Mouse (Mus musculus) embryonic facial prominence, embryonic 15.5 days (tissue): ENCODE data around the gene Plekhn1. TPM values are rescaled to one million over a fixed set of nuclear protein-coding genes. Genes with fewer than 3 reads are reported as not detected.

Experiments used
- ATAC-seq: fragments of 200-750 bp; cut with Nextera tagmentation; 2 replicates; pipeline ENCODE4 v1.8.0; 2017; ENCODE audit warnings: low read depth, moderate TSS enrichment; ENCODE audit not compliant: insufficient number of reproducible peaks, low FRiP score, low TSS enrichment
- H3K27ac ChIP-seq: fragments of 300-500 bp; sonication (generic); replicated peaks from 2 replicates; pipeline ENCODE4 v1.5.1; 2015; ENCODE audit warnings: mild to moderate bottlenecking, inconsistent platforms
- H3K27me3 ChIP-seq: fragments of 300-500 bp; sonication (generic); 2 replicates; pipeline ENCODE4 v1.6.1; 2015; ENCODE audit warnings: inconsistent platforms
- H3K36me3 ChIP-seq: fragments of 300-500 bp; sonication (generic); 2 replicates; pipeline ENCODE4 v1.6.1; 2015; ENCODE audit warnings: mild to moderate bottlenecking, inconsistent platforms
- H3K4me1 ChIP-seq: fragments of 300-500 bp; sonication (generic); 2 replicates; pipeline ENCODE4 v1.6.1; 2015; ENCODE audit warnings: inconsistent platforms
- H3K4me2 ChIP-seq: fragments of 300-500 bp; sonication (generic); replicated peaks from 2 replicates; pipeline ENCODE4 v1.6.1; 2015; ENCODE audit warnings: mild to moderate bottlenecking, inconsistent platforms
- H3K4me3 ChIP-seq: fragments of 300-500 bp; sonication (generic); replicated peaks from 2 replicates; pipeline ENCODE4 v1.5.1; 2015; ENCODE audit warnings: mild to moderate bottlenecking, inconsistent platforms
- H3K9ac ChIP-seq: fragments of 300-500 bp; sonication (generic); 2 replicates; pipeline ENCODE4 v1.6.1; 2015; ENCODE audit warnings: inconsistent platforms
- H3K9me3 ChIP-seq: fragments of 300-500 bp; sonication (generic); replicated peaks from 2 replicates; pipeline ENCODE4 v1.6.1; 2016; ENCODE audit warnings: inconsistent platforms
- WGBS: fragments of 180-500 bp; shearing (Covaris S2); methylation state at CpG from one replicate; pipeline ENCODE4 v1.1.7; 2015; 5-methylcytosine and 5-hydroxymethylcytosine counted together
- polyA plus RNA-seq: library from polyadenylated mRNA; unstranded; fragments of >200 nt; fragmentation: Nextera tagmentation; extraction: Ambion mirVana; gene quantifications from 2 replicates; pipeline ENCODE4 v1.2.1, GENCODE M21; 2015

The Plekhn1 gene
- polyA plus RNA-seq, result 43.4 and 44.1 TPM in 2 replicates

DNA sequence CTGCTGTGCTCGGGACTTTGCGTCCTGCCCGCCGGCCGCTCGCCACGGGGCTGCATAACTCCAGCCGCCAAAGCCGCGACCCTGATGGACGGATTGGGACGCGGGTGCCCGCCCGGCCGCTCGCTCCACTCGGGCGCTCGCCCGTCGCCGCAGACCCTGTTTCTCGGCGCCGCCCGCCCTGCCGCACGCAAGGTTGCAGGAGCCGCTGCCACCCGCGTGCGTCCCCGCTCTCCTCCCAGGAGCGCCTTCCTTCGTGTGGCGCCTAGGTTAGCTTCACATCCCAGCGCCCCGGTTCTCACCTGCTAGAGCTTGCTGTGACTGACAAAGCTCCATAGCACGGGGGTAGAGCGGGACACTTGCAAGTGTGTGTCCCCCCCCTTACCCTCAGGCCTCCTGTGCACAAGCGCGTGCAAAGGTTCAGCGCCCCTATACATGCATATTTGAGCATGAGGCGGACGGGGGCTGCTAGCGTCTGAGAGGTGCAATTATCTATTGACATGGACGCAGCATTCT lies at the start of gene Plekhn1:
Plekhn1 (minus strand) TSS at position 157 of the 513 bp plus-strand sequence.
- Histone ChIP-seq H3K27ac (peak within 1 kb of the TSS; percentile 90), H3K27me3 (no peaks in the 10 kb centered on the region), H3K4me3 (peak within 1 kb of the TSS; percentile 70), H3K9ac (peak within 1 kb of the TSS; percentile 72), H3K4me1 (peaks cover 31% of the 10 kb centered on the region), H3K9me3 (no peaks in the 10 kb centered on the region), H3K4me2 (peak within 1 kb of the TSS; percentile 94), H3K36me3 (peaks cover 60% of the 10 kb centered on the region)
- 0 out of 2 replicates have a peak, but pooled peaks have one; percentile 30 for ATAC-seq
- under 1% methylated on average over 48 of the region's 48 CpGs for WGBS

DNA sequence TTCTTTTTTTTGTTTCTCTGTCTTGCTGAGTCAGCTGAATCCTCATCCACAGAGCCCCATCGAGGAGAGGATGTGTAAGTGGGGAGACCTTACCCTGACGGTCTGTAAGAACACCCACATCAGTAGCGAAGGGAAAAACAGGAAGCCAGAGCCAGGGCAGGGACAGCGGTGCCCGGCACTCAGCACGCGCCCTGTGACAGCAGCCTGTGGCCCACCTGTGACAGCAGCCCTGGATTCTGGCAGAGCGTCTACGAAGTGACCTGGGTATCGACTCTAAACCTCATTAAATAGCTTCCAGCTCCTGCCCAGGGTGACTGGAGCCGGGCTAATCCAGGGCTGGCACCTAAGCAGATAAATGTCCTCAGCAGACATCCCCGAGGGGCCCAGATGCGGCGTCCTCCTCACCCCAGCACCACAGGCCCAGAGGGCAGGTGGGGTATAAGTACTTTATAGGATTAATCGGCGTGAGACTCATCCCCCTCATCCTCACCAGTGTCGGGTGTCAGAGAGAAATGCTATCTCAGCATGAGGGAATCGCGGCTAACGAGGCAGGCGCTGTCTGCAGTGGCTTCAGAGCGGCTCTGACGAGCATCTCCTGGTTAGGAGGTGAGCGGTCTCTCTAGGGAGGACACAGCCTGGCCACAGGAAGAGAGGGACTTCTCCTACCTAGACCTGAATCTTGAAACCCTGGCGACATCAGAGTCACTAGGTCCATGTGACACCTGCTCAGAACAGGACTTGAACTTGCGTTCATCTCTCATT lies 20.6 kb upstream of the Plekhn1 start, which contains the start of gene Samd11:
Samd11 (minus strand) TSS at position 580 of the 762 bp plus-strand sequence.
- H3K4me1 ChIP-seq, result peaks cover 14% of the 10 kb centered on the region
- H3K4me3 ChIP-seq, result peak within 1 kb of the TSS; percentile 23
- 8% methylated on average over 26 of the region's 26 CpGs for WGBS
- no peak within 1 kb of the TSS for H3K9ac ChIP-seq
- peak; percentile 29; the same call in 1 of the 2 replicates for ATAC-seq
- peaks cover 31% of the 10 kb centered on the region for H3K27me3 ChIP-seq
- H3K9me3 ChIP-seq, result no peaks in the 10 kb centered on the region
- no peaks in the 10 kb centered on the region for H3K36me3 ChIP-seq
- H3K27ac ChIP-seq, result no peak within 1 kb of the TSS
- peak within 1 kb of the TSS; percentile 27; the same call in 1 of the 2 replicates for H3K4me2 ChIP-seq

DNA sequence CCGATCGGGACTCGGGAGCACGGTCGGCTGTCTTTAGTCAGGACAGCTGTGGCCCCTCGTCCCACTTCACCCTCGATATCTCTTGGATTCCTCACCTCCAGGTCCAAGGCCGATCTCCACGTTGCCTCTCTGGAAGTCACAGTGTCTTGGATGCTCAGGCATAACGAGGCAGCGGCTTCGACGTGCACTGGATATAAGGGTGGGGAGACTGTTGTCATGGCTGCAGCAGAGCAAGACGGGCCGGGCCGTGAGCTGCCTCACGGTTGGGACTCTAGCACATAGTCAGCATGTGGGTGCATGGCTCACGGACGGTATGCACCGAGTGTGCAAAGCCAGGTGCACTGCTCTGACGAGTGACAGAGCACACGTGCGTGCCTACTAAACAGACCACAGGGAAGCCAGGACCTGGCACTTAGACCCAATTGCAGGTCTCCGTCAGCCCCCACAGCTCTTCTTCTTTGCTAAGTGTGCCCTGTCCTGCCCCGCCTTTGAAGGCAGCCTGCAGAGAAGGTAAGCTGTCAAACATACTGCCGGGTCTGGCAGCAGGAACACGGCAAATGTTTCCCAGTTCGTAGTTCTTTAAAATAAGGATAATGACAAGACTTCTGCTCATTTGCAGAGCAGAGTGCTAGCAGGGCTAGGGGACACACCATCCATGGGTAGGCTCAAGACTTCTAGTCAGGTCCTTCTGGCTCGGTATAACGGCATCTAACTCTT lies 19.9 kb upstream of the Plekhn1 start:
- WGBS, result 2% methylated on average over 30 of the region's 30 CpGs
- peak overlapping the region; percentile 23 for H3K4me3 ChIP-seq
- no peak overlapping the region for H3K27ac ChIP-seq
- no peaks in the 10 kb centered on the region for H3K36me3 ChIP-seq
- 0 out of 2 replicates have a peak, but pooled peaks have one; percentile 34 for ATAC-seq
- peak overlapping the region; percentile 27; the same call in 1 of the 2 replicates for H3K4me2 ChIP-seq
- H3K4me1 ChIP-seq, result peaks cover 14% of the 10 kb centered on the region
- peaks cover 31% of the 10 kb centered on the region for H3K27me3 ChIP-seq
- H3K9ac ChIP-seq, result no peak overlapping the region
- no peaks in the 10 kb centered on the region for H3K9me3 ChIP-seq

DNA sequence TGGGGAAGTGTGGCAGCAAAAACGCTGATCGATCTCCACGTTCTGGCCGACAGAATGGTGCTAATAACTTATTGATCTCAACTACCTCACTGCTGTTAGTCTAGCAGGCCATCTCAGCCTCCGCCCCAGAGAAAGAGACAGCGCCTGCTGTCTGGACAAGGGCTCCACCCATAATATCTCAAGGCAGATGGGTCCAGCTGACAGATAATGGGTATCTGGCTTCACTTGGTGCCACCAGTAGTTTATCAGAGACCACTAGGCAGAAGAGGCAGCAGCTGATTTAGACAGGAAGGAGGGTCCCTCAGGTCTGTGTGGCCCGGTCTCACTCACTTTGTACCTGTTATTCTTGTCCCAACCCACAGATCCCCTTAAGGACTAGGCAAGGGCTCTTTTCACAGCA lies 18.4 kb upstream of the Plekhn1 start:
- H3K9me3 ChIP-seq, result no peaks in the 10 kb centered on the region
- no peak overlapping the region for H3K27ac ChIP-seq
- peaks cover 14% of the 10 kb centered on the region for H3K4me1 ChIP-seq
- no peak overlapping the region for H3K4me3 ChIP-seq
- H3K27me3 ChIP-seq, result peaks cover 31% of the 10 kb centered on the region
- 41% methylated on average over 7 of the region's 7 CpGs for WGBS
- H3K36me3 ChIP-seq, result peaks cover 13% of the 10 kb centered on the region
- ATAC-seq, result no peak
- no peak overlapping the region for H3K9ac ChIP-seq
- no peak overlapping the region for H3K4me2 ChIP-seq

DNA sequence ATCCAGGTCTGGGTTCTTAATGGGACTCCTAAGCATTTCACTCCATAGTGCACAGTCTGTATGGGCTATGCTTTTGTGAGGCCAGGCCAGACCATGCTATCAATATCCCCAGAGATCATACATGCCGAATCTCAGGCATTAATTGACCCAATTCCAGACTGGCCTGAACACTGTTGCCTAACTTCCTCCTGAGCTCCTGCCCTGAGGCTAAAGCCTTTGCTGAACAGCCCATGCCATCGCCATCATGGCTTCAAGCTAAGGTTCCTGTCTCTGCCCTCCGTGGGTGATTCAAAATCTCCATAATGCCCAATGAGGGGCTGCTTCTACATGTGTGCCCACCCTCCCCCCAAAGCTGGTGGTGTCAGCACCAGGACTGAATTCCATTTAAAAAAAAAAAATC lies 18.0 kb upstream of the Plekhn1 start:
- H3K4me1 ChIP-seq, result peaks cover 14% of the 10 kb centered on the region
- ATAC-seq, result no peak
- peaks cover 31% of the 10 kb centered on the region for H3K27me3 ChIP-seq
- peaks cover 17% of the 10 kb centered on the region for H3K36me3 ChIP-seq
- H3K27ac ChIP-seq, result no peak overlapping the region
- no peak overlapping the region for H3K9ac ChIP-seq
- H3K9me3 ChIP-seq, result no peaks in the 10 kb centered on the region
- H3K4me3 ChIP-seq, result no peak overlapping the region
- WGBS, result 26% methylated on average over 3 of the region's 3 CpGs
- H3K4me2 ChIP-seq, result no peak overlapping the region

DNA sequence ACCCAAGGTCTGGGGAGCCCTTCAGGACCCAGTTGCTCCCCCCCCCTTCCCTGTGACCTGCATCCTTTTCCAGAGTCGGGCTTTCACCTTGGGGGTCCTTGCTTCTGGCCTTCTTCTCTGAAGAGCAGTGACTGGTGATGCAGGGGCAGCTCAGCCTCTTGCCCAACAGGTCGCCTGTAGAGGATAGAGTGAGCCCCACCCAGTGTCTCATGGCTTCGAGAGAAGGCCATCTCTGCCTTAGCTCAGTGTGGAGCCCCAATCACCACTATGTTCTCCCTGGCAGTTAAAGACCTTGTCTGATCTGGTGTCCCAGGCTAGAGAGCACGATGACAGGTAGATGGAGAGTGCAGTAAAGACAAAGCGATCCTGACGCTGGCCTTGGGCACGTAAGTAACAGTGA lies 17.5 kb upstream of the Plekhn1 start:
- Histone ChIP-seq H3K27ac (no peak overlapping the region), H3K4me1 (peaks cover 14% of the 10 kb centered on the region), H3K4me2 (no peak overlapping the region), H3K36me3 (peaks cover 22% of the 10 kb centered on the region), H3K9ac (no peak overlapping the region), H3K27me3 (peaks cover 31% of the 10 kb centered on the region), H3K4me3 (no peak overlapping the region), H3K9me3 (no peaks in the 10 kb centered on the region)
- 37% methylated on average over 7 of the region's 7 CpGs for WGBS
- no peak for ATAC-seq

DNA sequence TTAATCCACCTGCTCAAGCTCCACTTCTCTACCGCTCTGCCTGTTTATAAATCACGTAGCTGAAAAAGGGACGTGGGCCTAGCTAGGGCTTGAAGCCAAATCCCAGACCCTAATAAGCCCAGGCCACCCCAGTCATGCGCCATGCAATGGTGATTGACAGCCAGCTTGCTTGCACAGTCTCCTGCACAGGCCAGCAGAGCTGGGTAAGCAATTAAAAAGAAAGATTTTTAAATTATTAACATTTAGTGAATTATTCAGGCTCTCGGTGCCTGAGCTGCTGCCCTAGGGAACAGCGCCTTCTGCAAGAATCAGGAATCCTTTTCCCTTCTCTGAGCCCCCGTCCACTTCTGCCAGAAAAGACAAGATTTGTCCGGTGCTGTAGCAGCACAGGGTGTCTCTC lies 16.4 kb upstream of the Plekhn1 start:
- Histone ChIP-seq H3K36me3 (peaks cover 32% of the 10 kb centered on the region), H3K4me1 (peaks cover 14% of the 10 kb centered on the region), H3K9me3 (no peaks in the 10 kb centered on the region), H3K4me3 (no peak overlapping the region), H3K4me2 (no peak overlapping the region), H3K9ac (no peak overlapping the region), H3K27me3 (peaks cover 31% of the 10 kb centered on the region), H3K27ac (no peak overlapping the region)
- 58% methylated on average over 8 of the region's 8 CpGs for WGBS
- no peak for ATAC-seq

DNA sequence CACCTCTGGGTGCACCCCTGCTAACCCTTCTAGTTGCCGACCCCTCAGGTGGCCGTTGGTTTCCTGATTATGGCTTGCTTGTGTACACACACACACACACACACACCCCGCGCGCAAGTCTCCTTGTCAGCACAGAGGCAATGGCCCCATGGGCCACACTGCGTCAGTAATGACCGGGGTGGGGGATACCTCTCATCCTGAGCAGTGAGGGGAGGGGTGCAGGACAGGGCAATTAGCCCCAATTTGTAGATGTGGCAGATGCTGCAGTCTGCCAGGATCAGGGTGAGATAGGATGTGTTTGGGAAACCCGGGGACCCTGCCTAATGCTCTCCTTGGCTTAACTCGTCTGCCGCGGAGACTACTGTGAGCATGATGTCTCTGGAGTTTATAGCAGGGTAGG lies 14.9 kb upstream of the Plekhn1 start:
- ATAC-seq, result no peak
- Histone ChIP-seq H3K9me3 (no peaks in the 10 kb centered on the region), H3K27me3 (peaks cover 19% of the 10 kb centered on the region), H3K27ac (no peak overlapping the region), H3K4me2 (no peak overlapping the region), H3K36me3 (peaks cover 46% of the 10 kb centered on the region), H3K4me1 (peaks cover 3% of the 10 kb centered on the region), H3K4me3 (no peak overlapping the region), H3K9ac (no peak overlapping the region)
- WGBS, result 65% methylated on average over 11 of the region's 11 CpGs

DNA sequence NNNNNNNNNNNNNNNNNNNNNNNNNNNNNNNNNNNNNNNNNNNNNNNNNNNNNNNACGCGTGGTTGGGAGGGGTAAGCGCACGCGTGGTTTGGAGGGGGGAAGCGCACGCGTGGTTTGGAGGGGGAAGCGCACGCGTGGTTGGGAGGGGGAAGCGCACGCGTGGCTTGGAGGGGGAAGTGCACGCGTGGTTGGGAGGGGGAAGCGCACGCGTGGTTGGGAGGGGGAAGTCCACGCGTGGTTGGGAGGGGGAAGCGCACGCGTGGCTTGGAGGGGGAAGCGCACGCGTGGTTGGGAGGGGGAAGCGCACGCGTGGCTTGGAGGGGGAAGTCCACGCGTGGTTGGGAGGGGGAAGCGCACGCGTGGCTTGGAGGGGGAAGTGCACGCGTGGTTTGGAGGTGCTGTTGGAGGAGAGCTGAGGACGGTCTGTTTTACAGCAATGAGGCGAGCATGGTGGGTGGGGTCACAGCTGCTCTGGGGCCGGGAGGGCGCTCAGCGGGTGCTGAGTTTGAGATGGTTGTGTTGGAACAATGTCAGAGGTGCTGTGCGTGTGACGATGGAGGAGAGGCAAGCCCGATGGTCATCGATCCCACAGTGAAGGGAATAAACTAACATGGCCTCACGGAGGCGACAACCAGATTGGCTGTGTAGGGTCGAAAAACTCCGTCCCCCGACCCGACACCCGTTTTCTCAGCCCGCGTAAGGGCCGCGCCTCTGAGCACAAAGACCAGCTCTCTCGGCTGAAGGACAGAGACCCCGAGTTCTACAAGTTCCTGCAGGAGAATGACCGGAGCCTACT lies 2.2 kb upstream of the Plekhn1 start:
- H3K27me3 ChIP-seq, result no peaks in the 10 kb centered on the region

DNA sequence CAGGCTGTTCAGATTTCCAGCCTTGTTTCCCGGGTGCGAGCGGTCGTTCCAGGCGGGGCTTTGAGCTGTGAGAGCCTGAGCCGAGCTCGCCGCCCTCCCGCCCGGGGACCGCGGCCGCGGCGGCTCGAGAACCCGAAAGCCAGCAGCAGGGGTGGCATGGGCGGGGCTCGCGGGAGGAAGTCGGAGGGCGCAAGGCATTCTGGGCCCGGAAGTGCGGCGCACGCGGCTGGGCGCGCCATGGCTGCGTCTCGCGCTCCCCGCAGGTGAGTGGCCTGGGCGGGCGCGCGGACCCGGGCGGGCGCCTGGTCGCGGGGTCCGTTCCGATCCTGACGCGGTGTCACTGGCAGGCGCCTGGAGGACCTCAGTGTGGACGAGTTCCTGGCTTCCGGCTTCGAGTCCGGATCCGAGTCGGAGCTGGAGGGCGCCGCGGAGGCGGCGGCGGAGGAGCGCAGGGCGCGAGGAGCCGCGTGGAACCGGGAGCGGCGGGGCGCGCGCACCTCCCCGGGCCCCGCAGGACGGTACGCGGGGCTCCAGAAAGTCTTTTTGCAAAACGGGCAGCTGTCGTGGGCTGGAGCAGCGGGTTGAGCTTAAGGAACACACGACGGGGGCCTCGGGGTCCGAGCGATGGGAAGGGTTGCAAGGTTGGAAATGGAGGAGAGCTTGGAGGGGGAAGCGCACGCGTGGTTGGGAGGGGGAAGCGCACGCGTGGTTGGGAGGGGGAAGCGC lies 1.3 kb upstream of the Plekhn1 start, which contains the start of gene Noc2l:
Noc2l (plus strand) TSS at position 203 of the 726 bp plus-strand sequence.
- ATAC-seq, result peak; percentile 91
- peaks cover 60% of the 10 kb centered on the region for H3K36me3 ChIP-seq
- H3K4me1 ChIP-seq, result peaks cover 31% of the 10 kb centered on the region
- under 1% methylated on average over 87 of the region's 90 CpGs for WGBS
- peak within 1 kb of the TSS; percentile 94 for H3K4me2 ChIP-seq
- peak within 1 kb of the TSS; percentile 90 for H3K27ac ChIP-seq
- H3K9me3 ChIP-seq, result no peaks in the 10 kb centered on the region
- no peaks in the 10 kb centered on the region for H3K27me3 ChIP-seq
- peak within 1 kb of the TSS; percentile 72 for H3K9ac ChIP-seq
- peak within 1 kb of the TSS; percentile 70 for H3K4me3 ChIP-seq

More for the DNA sequence above, 2.2 kb upstream of the Plekhn1 start:
- 28% methylated on average over 56 of the region's 60 CpGs for WGBS
- ATAC-seq, result no peak
- peak overlapping the region; percentile 94 for H3K4me2 ChIP-seq
- no peak overlapping the region for H3K9ac ChIP-seq
- peak overlapping the region; percentile 70 for H3K4me3 ChIP-seq
- H3K4me1 ChIP-seq, result peaks cover 31% of the 10 kb centered on the region
- peak overlapping the region; percentile 90; the same call in 1 of the 2 replicates for H3K27ac ChIP-seq
- no peaks in the 10 kb centered on the region for H3K9me3 ChIP-seq
- peaks cover 60% of the 10 kb centered on the region for H3K36me3 ChIP-seq
